19 mouse cellular contexts compared by ENCODE assay signal in the genomic region with DNA sequence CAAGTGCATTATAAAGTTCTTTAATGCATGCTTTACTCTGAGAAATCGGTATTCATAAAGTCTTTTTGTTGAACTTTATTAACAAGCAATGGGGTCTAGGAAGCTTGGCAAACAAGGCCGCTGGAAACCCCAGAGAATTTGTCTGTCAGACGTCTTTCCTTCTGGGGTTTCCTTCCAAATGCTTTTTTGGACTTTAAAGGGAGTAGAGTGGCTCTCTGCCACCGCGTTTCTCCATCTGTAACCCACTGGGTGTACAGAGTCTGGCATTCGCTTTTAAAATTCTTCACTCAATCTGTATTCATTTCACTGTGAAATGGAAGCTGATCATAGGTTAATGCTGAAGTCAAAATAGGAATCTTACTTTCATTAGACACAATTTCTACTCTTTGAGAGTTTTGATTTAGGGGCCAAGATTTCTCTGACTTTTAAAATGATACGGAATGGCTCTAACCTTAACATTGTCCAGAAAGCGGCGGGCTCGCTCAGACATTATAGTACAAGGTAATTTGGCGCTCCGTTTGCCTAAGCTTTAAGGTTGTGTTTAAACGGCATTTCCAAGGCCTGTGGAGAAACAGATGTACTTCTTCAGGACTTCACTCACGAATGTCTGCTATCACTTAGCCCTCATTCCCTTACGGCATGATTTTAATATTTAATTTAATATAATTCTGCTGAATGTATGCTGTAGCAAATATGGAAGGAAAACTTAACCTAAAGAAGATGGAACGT. TPM values are rescaled to one million over a fixed set of nuclear protein-coding genes. Genes with fewer than 3 reads are reported as not detected.
DNase-seq lines count a peak whose midpoint lies in the region; ATAC-seq and TF ChIP-seq lines count a peak whose summit lies in the region.
"Had no signal": no experiment of that assay in that cellular context is flagged by ENCODE, and none has a peak within 500 bp of the region (broad histone marks: within the 10 kb centered on the region; RNA-seq: fewer than 3 reads in every experiment).

No protein-coding gene starts in this region.

- peak; percentile 27 for DNase-seq in adrenal gland, postnatal 10 days
- DNase-seq in adrenal gland, postnatal 4 days (ENCODE audit: low spot score in 2 of 2), result no peak
- DNase-seq in left cerebral cortex, adult 2 months (ENCODE audit: extremely low spot score in 1 of 2, low spot score in 2 of 2), result no peak
- DNase-seq in left cerebral cortex, adult 9 months (ENCODE audit: low spot score in 2 of 2), result no peak
- DNase-seq in embryonic facial prominence, embryonic 14.5 days (ENCODE audit: low spot score), result peak; percentile 72
- DNase-seq: adrenal gland, postnatal 14 days; heart, adult 2 months; left cerebral cortex, postnatal 4 days; right cerebral cortex, adult 18-20 months; thymus, postnatal 36 days had no signal

- ATAC-seq in forebrain, embryonic 16.5 days, result peak; percentile 64; the same call in 1 of the 2 replicates
- no peak for ATAC-seq in forebrain, embryonic 12.5 days (ENCODE audit: low FRiP score)
- ATAC-seq in embryonic facial prominence, embryonic 14.5 days (ENCODE audit: low read depth), result peak; percentile 57; the same call in 1 of the 2 replicates
- no peak for ATAC-seq in kidney, embryonic 14.5 days (ENCODE audit: low FRiP score, low TSS enrichment)
- ATAC-seq: intestine, embryonic 15.5 days; midbrain, embryonic 15.5 days had no signal

- no peak overlapping the region for H3K27ac ChIP-seq in forebrain, embryonic 16.5 days (ENCODE audit: low read length)
- H3K27ac ChIP-seq in forebrain, embryonic 12.5 days, result no peak overlapping the region
- no peak overlapping the region for H3K27ac ChIP-seq in left cerebral cortex, adult 2 months
- peak overlapping the region; percentile 4 for H3K27ac ChIP-seq in embryonic facial prominence, embryonic 14.5 days (replicated peaks; ENCODE audit: low read depth, low read length)
- no peak overlapping the region for H3K27ac ChIP-seq in kidney, embryonic 14.5 days (ENCODE audit: low read depth, low read length)
- H3K27ac ChIP-seq: heart, adult 2 months; hindbrain, embryonic 13.5 days; intestine, embryonic 15.5 days; kidney, postnatal 0 days; liver, embryonic 14.5 days; midbrain, embryonic 15.5 days; stomach, postnatal 0 days had no signal

- H3K4me3 ChIP-seq in forebrain, embryonic 16.5 days (replicated peaks; ENCODE audit: low read length), result no peak overlapping the region
- no peak overlapping the region for H3K4me3 ChIP-seq in forebrain, embryonic 12.5 days (replicated peaks)
- 0 out of 2 replicates have a peak overlapping the region, but pooled peaks have one; percentile 1 for H3K4me3 ChIP-seq in left cerebral cortex, adult 2 months
- 0 out of 2 replicates have a peak overlapping the region, but pooled peaks have one; percentile 3 for H3K4me3 ChIP-seq in embryonic facial prominence, embryonic 14.5 days (ENCODE audit: low read depth, low read length)
- H3K4me3 ChIP-seq in kidney, embryonic 14.5 days (ENCODE audit: low read length), result no peak overlapping the region
- H3K4me3 ChIP-seq: heart, adult 2 months; hindbrain, embryonic 13.5 days; intestine, embryonic 15.5 days; midbrain, embryonic 15.5 days had no signal

- intact Hi-C loops in left cerebral cortex, adult 2 months (cut with DNase I), result no loop called here

- no peak for TF ChIP-seq CTCF in left cerebral cortex, adult 2 months (IDR thresholded peaks at IDR 0.05)

- no peaks in the 10 kb centered on the region for H3K36me3 ChIP-seq in forebrain, embryonic 16.5 days (ENCODE audit: control insufficient read depth, insufficient read depth)
- no peaks in the 10 kb centered on the region for H3K36me3 ChIP-seq in forebrain, embryonic 12.5 days (replicated peaks)
- H3K36me3 ChIP-seq in embryonic facial prominence, embryonic 14.5 days (ENCODE audit: control insufficient read depth, insufficient read depth, low read length), result no peaks in the 10 kb centered on the region
- no peaks in the 10 kb centered on the region for H3K36me3 ChIP-seq in kidney, embryonic 14.5 days (ENCODE audit: control insufficient read depth, insufficient read depth, low read length)
- H3K36me3 ChIP-seq: hindbrain, embryonic 13.5 days; intestine, embryonic 15.5 days; midbrain, embryonic 15.5 days had no signal

- peaks cover 2% of the 10 kb centered on the region; the same call in 1 of the 2 replicates for H3K4me1 ChIP-seq in forebrain, embryonic 16.5 days (replicated peaks; ENCODE audit: control insufficient read depth, insufficient read depth, low read length)
- H3K4me1 ChIP-seq in forebrain, embryonic 12.5 days, result no peaks in the 10 kb centered on the region
- peaks cover 16% of the 10 kb centered on the region; the same call in 1 of the 2 replicates for H3K4me1 ChIP-seq in embryonic facial prominence, embryonic 14.5 days (ENCODE audit: control insufficient read depth, insufficient read depth, low read length)
- no peaks in the 10 kb centered on the region; the same call in 1 of the 2 replicates for H3K4me1 ChIP-seq in kidney, embryonic 14.5 days (ENCODE audit: control insufficient read depth, insufficient read depth, low read length)
- H3K4me1 ChIP-seq: hindbrain, embryonic 13.5 days; intestine, embryonic 15.5 days; midbrain, embryonic 15.5 days had no signal

- no peaks in the 10 kb centered on the region for H3K9me3 ChIP-seq in forebrain, embryonic 16.5 days (ENCODE audit: control insufficient read depth, low read length)
- no peaks in the 10 kb centered on the region for H3K9me3 ChIP-seq in forebrain, embryonic 12.5 days
- H3K9me3 ChIP-seq in embryonic facial prominence, embryonic 14.5 days (ENCODE audit: control insufficient read depth, low read length), result no peaks in the 10 kb centered on the region
- no peaks in the 10 kb centered on the region for H3K9me3 ChIP-seq in kidney, embryonic 14.5 days (ENCODE audit: control insufficient read depth, low read length)
- H3K9me3 ChIP-seq: hindbrain, embryonic 13.5 days; intestine, embryonic 15.5 days; midbrain, embryonic 15.5 days had no signal

- no peaks in the 10 kb centered on the region for H3K27me3 ChIP-seq in forebrain, embryonic 16.5 days (replicated peaks; ENCODE audit: control insufficient read depth, insufficient read depth, low read length)
- H3K27me3 ChIP-seq in forebrain, embryonic 12.5 days, result no peaks in the 10 kb centered on the region
- H3K27me3 ChIP-seq in embryonic facial prominence, embryonic 14.5 days (replicated peaks; ENCODE audit: control insufficient read depth, insufficient read depth, low read length), result no peaks in the 10 kb centered on the region
- no peaks in the 10 kb centered on the region for H3K27me3 ChIP-seq in kidney, embryonic 14.5 days (ENCODE audit: control insufficient read depth, insufficient read depth, low read length)
- H3K27me3 ChIP-seq: hindbrain, embryonic 13.5 days; intestine, embryonic 15.5 days; midbrain, embryonic 15.5 days had no signal

- H3K4me2 ChIP-seq in forebrain, embryonic 16.5 days (ENCODE audit: low read length), result no peak overlapping the region
- no peak overlapping the region for H3K4me2 ChIP-seq in forebrain, embryonic 12.5 days
- peak overlapping the region; percentile 23 for H3K4me2 ChIP-seq in embryonic facial prominence, embryonic 14.5 days (ENCODE audit: low read depth, low read length)
- H3K4me2 ChIP-seq in kidney, embryonic 14.5 days (replicated peaks; ENCODE audit: low read depth, low read length), result no peak overlapping the region
- H3K4me2 ChIP-seq: hindbrain, embryonic 13.5 days; intestine, embryonic 15.5 days; midbrain, embryonic 15.5 days had no signal

- no peak overlapping the region for H3K9ac ChIP-seq in forebrain, embryonic 16.5 days (replicated peaks; ENCODE audit: low read depth, low read length)
- H3K9ac ChIP-seq in forebrain, embryonic 12.5 days, result no peak overlapping the region
- H3K9ac ChIP-seq in embryonic facial prominence, embryonic 14.5 days (ENCODE audit: low read depth, low read length), result no peak overlapping the region
- no peak overlapping the region for H3K9ac ChIP-seq in kidney, embryonic 14.5 days (ENCODE audit: low read depth, low read length)
- H3K9ac ChIP-seq: hindbrain, embryonic 13.5 days; intestine, embryonic 15.5 days; liver, embryonic 14.5 days; midbrain, embryonic 15.5 days had no signal

- 77% methylated on average over 16 of the region's 16 CpGs for WGBS in forebrain, embryonic 16.5 days
- 87% methylated on average over 16 of the region's 16 CpGs for WGBS in forebrain, embryonic 12.5 days
- 46% methylated on average over 16 of the region's 16 CpGs for WGBS in embryonic facial prominence, embryonic 14.5 days
- 81% methylated on average over 16 of the region's 16 CpGs for WGBS in kidney, embryonic 14.5 days

RNA-seq across cellular contexts. Expression of gene Hmgcll1, which starts 15.0 kb away (rescaled TPM):
- total RNA-seq in adrenal gland, postnatal 10 days (2021), result 1 to 10 TPM; 2.4 to 4.2 TPM
- 1 to 10 TPM; 4.4 to 6.2 TPM for total RNA-seq in adrenal gland, postnatal 4 days (2021)
- 15.3 and 20.9 TPM in 2 replicates for polyA plus RNA-seq in forebrain, embryonic 16.5 days (2015; fragmentation: Nextera tagmentation; extraction: Ambion mirVana)
- 13.1 and 14.4 TPM in 2 replicates for polyA plus RNA-seq in forebrain, embryonic 12.5 days (2016; fragmentation: Nextera tagmentation; extraction: Ambion mirVana)
- total RNA-seq in left cerebral cortex, adult 2 months (2021), result 10 to 100 TPM; 16.7 to 17.0 TPM
- 2.9 and 3.9 TPM in 2 replicates for polyA plus RNA-seq in embryonic facial prominence, embryonic 14.5 days (2014; fragmentation: Nextera tagmentation; extraction: Ambion mirVana)
- polyA plus RNA-seq in kidney, embryonic 14.5 days (2014; fragmentation: Nextera tagmentation; extraction: Ambion mirVana), result 2.3 and 3.6 TPM in 2 replicates

Comparison
In these comparisons a context has a peak if more than half of its experiments do, and no peak if none do; other contexts are left out.
1. DNase-seq: peak in adrenal gland, postnatal 10 days (single experiment) and embryonic facial prominence, embryonic 14.5 days (single experiment); none in adrenal gland, postnatal 4 days (0 of 2), left cerebral cortex, adult 2 months (0 of 2) and left cerebral cortex, adult 9 months (0 of 2).
2. ATAC-seq: peak in forebrain, embryonic 16.5 days (single experiment) and embryonic facial prominence, embryonic 14.5 days (single experiment); none in forebrain, embryonic 12.5 days (single experiment) and kidney, embryonic 14.5 days (single experiment).
3. H3K4me3 ChIP-seq: peak in left cerebral cortex, adult 2 months (single experiment) and embryonic facial prominence, embryonic 14.5 days (single experiment); none in forebrain, embryonic 16.5 days (single experiment), forebrain, embryonic 12.5 days (single experiment) and kidney, embryonic 14.5 days (single experiment).